Mouse (Mus musculus) lung, postnatal 36 days (tissue): ENCODE results near the gene Kpna6.

ENCODE experiments used
- DNase-seq: peaks from one replicate; pipeline ENCODE4 v3.0.0; 2022; ENCODE audit warnings: mixed read lengths

The Kpna6 gene

DNA sequence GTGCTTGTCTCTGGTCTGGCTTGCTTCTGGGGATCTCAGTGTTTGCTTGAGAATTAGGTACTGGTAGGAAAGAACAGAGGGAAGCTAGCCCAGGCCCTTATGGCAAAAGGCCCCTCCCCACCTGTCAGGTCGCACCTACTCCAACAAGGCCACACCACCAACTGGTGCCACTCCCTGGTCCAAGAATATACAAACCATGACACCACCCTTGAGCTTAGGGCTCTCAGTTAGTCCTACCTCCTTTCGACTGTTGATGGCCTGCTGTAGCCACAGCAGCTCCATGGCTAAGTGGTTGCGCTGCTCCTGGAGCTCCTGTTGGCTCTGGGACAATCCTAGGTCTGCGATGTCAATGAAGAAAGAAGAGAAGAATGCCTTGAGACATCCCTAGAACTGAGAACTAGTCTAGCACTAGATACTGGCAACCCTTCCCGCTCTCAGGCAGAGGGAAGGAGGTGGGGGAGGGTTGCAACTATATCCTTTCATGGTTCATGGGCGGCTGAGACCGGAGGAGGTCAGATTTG, 55.4 kb downstream of the Kpna6 start:
- DNase-seq = no peak

DNA sequence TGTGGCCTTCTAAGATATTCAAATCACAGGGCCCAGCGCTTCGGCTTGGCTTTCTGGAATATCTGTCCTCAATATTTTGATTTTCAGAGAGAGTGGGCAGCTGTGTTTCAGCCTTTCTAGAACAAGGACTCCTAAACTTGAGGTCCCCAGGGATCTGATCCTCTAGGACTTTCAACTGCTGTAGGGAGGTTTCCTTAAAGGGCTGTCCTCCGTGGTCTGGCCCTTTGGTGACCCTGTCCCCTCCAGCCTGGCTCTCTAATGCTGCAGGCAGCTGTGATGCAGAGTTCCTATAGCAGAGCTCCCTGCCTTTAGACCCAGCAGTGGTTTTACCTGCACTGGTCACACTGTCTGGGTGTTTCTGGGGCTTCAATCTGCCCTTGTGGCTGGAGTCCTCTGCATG, 55.9 kb downstream of the Kpna6 start:
- DNase-seq = no peak

- DNase-seq = no peak
These were observed 56.7 kb downstream of the Kpna6 start for GRCm38 (mm10) chr4:129615801-129616290.

DNA sequence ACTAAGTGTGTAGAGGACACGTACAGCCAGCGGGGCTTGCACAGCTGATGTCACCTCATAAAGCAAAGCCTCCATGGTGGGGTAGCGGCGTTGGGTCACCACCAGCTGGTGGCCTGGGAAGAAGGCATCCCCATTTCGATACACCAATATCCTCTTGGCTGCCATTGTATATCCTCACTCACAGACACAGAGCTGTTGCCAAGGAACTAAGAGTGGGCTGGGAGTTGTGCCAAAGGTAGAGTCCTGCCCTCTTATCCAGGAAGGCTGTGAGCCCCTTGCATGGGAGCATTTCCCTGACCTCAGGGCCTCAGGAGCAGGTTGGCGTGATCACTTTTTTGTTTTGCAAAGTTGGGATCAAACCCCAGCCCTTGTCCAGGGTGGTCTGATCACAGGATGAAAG, 58.5 kb downstream of the Kpna6 start, which contains the start of gene Dcdc2b:
TSS of gene Dcdc2b (minus strand) at position 165 of the 400 bp plus-strand sequence.
- peak; percentile 87 for DNase-seq

DNA sequence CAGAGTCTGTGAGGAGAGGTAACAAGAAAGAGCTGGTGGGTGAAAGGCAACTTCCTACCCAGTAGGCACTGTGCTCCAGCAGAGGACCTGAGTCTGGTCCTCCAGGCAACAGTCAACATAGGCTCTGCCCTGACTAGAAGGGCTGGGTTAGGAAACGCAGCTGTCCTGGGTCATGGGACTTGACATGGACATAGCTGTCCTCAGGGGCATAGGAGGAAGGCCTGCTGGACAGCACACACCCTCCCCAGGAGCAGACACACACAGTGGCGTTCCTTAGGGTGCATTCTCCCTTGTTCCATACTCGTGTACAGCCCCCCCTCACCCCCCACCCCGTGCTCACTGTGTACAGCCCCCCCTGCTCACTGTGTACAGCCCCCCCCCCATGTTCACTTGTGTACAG, 62.1 kb downstream of the Kpna6 start:
- no peak for DNase-seq

- DNase-seq = no peak
These were observed 62.5 kb downstream of the Kpna6 start for GRCm38 (mm10) chr4:129610026-129610425.

DNA sequence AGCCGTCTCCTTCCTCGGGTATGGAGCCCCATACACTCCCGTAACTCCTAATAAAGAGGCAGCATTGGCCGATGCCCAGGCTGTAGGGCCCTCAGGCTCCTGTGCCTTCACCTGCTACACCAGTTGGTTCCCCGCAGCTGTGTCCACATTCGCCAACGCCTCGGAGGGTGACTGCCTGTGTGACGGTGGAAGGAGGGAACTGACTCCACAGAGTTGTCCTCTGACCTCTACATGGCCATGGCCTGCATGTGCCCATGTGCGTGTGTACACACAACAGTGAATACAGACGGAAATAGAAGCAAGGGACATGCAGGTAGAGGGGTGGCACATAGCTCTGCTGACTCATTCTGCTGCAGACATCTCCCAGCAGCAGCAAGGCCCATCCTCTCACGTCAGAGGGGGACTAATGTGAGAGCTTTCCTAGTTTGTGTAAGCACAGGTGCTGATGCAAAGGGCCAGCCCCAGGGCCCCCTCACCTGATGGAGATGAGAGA, 63.4 kb downstream of the Kpna6 start:
- DNase-seq = no peak

DNA sequence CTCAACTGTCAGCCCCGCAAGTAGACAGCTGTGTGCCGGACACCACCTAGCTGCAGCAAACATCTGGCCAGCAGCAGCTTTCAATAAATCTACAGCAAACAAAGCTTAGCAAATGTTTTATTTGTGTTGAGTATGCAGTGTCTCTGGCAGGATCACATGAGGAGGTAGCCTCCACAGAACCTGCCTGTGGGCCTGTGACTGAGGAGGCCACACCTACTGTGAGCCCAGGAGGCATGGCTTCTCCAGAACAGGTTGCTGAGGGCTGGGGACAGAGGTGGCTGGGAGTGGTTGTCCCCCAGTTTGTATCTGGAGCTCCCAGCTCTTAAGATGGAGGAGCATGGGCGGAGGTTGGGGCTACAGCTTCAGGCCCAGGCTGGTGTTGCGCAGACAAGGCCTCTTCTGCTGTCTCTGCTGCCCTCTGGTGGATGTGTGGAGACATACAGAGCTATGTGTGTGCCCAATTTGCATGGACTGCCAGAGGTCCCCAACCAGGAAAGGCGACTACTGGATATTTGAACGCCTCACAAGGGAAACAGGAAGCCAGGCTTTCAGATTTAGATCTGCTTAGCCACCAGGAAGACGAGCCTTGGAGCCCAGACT, 64.0 kb downstream of the Kpna6 start:
- peak; percentile 91 for DNase-seq

- DNase-seq = peak; percentile 89
These were observed 72.1 kb downstream of the Kpna6 start, which contains the start of the genes Eif3i and Tmem234 for GRCm38 (mm10) chr4:129600233-129601158. Gene Eif3i (minus strand): TSS chr4:129600648. Gene Tmem234 (plus strand): TSS chr4:129600668.
